Mouse (Mus musculus) liver, embryonic 14.5 days (tissue): Measurements from ENCODE around the gene Rybp. TPM values are rescaled to one million over a fixed set of nuclear protein-coding genes. Genes with fewer than 3 reads are reported as not detected.

Experiments
- ATAC-seq: fragments of 200-750 bp; cut with Nextera tagmentation; 2 replicates; pipeline ENCODE4 v1.8.0; 2017; ENCODE audit warnings: moderate number of reproducible peaks, mild to moderate bottlenecking, moderate library complexity; ENCODE audit not compliant: insufficient read depth
- DNase-seq, 3 experiments: peaks; one replicate each; pipeline ENCODE4 v3.0.0-alpha.2; 2012 to 2013; ENCODE audit warnings: low read depth in 3 of 3, low spot score in 3 of 3
- H3K27ac ChIP-seq: fragments of 300-500 bp; sonication (generic); 2 replicates; pipeline ENCODE4 v1.5.1; 2014; ENCODE audit warnings: moderate library complexity, mild to moderate bottlenecking, control low read depth, inconsistent platforms
- H3K27me3 ChIP-seq: fragments of 300-500 bp; sonication (generic); 2 replicates; pipeline ENCODE4 v1.6.1; 2014; ENCODE audit warnings: mild to moderate bottlenecking, low read length, moderate library complexity; ENCODE audit not compliant: control insufficient read depth, insufficient read depth
- H3K36me3 ChIP-seq: fragments of 300-500 bp; sonication (generic); replicated peaks from 2 replicates; pipeline ENCODE4 v1.6.1; 2014; ENCODE audit warnings: low read depth; ENCODE audit not compliant: control insufficient read depth, insufficient read depth
- H3K4me1 ChIP-seq, 2 experiments: fragments of 200-500 bp in 1 of 2; fragments of 300-500 bp in 1 of 2; sonication (generic) in 1 of 2; replicated peaks; 2 replicates each; pipeline ENCODE4 v1.6.1; 2012 to 2014; ENCODE audit warnings: antibody characterized with exemption in 1 of 2, inconsistent platforms in 1 of 2, low read length in 1 of 2; ENCODE audit not compliant: control insufficient read depth in 2 of 2, insufficient read depth in 2 of 2
- H3K4me2 ChIP-seq: fragments of 300-500 bp; sonication (generic); 2 replicates; pipeline ENCODE4 v1.6.1; 2014; ENCODE audit warnings: low read depth, mild to moderate bottlenecking, control low read depth, moderate library complexity
- H3K4me3 ChIP-seq, 2 experiments: fragments of 200-500 bp in 1 of 2; fragments of 300-500 bp in 1 of 2; sonication (generic) in 1 of 2; 2 replicates each; pipeline ENCODE4 v1.5.1; 2012 to 2014; ENCODE audit warnings: low read depth in 2 of 2, low read length in 2 of 2, mild to moderate bottlenecking in 2 of 2, control low read depth in 1 of 2, inconsistent platforms in 1 of 2, moderate library complexity in 1 of 2; ENCODE audit not compliant: insufficient read depth in 1 of 2
- H3K9ac ChIP-seq: fragments of 300-500 bp; sonication (generic); replicated peaks from 2 replicates; pipeline ENCODE4 v1.6.1; 2014; ENCODE audit warnings: mild to moderate bottlenecking, control low read depth, moderate library complexity
- H3K9me3 ChIP-seq: fragments of 300-500 bp; sonication (generic); 2 replicates; pipeline ENCODE4 v1.6.1; 2016; ENCODE audit warnings: low read length, mixed read lengths; ENCODE audit not compliant: control insufficient read depth
- CTCF ChIP-seq: IDR thresholded peaks from 2 replicates; pipeline ENCODE4 v1.5.1; 2016; ENCODE audit warnings: antibody characterized with exemption, low read depth, control low read depth
- EP300 ChIP-seq: IDR thresholded peaks from 2 replicates; pipeline ENCODE4 v1.6.1; 2016; ENCODE audit warnings: antibody characterized with exemption, low read depth
- WGBS: fragments of 180-500 bp; shearing (Covaris S2); extraction: QIAGEN DNeasy Blood & Tissue Kit; methylation state at CpG from one replicate; pipeline ENCODE4 v1.1.7; 2014; ENCODE audit not compliant: insufficient replicate concordance; 5-methylcytosine and 5-hydroxymethylcytosine counted together
- polyA plus RNA-seq, 2 experiments: library from polyadenylated mRNA; depleted of rRNA in 1 of 2; stranded (reverse) in 1 of 2; unstranded in 1 of 2; fragments of >200 nt; fragmentation: Nextera tagmentation in 1 of 2; extraction: Ambion mirVana in 1 of 2; gene quantifications; 2 replicates each; pipeline versions ENCODE4 v1.2.1 to v1.2.3; 2012 to 2014

The Rybp gene
- polyA plus RNA-seq, 2 experiments, result 3.2 to 10.7 TPM

DNA sequence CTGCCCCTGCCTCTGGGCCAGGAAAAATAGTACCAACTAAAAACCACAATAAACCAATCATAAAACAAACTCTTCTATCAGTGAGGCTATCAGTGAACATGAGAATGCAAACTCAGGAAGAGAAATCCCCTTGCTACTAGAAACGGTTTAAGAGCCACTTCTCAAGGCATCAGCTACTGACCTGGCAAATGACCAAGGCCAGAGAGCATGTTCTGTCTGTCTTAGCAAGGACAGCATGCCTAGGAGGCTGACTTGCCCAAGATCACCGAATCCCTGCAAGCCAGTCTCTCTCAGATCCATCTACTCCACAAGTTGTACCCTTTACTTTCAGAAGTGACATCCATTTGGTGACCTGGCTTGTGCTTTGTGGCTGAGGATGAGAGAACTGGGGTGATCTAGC lies 61.1 kb downstream of the Rybp start:
- Histone ChIP-seq H3K4me3 (no peak overlapping the region), H3K27ac (no peak overlapping the region), H3K36me3 (no peaks in the 10 kb centered on the region), H3K9me3 (no peaks in the 10 kb centered on the region), H3K4me1 (no peaks in the 10 kb centered on the region), H3K9ac (no peak overlapping the region), H3K27me3 (no peaks in the 10 kb centered on the region), H3K4me2 (no peak overlapping the region)
- TF ChIP-seq EP300 (no peak), CTCF (no peak)
- 59% methylated on average over 2 of the region's 2 CpGs for WGBS
- DNase-seq (no peak), ATAC-seq (no peak)

DNA sequence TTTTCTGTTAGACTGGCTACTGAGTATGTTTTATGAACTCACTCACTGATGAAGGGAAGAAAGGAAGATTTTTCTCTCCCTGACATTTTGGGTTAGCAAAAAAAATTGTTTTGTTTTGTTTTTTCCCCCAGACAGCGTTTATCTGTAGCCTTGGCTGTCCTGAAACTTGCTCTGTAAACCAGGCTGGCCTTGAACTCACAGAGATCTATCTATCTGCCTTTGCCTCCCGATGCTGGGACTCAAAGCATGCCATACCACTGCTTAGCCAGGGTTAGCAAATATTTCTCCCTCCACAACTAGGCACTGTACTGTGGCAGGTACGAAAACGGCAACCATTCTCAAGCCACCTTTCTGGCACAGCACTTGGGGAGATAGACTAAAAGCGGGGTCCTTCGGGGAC lies 63.4 kb downstream of the Rybp start:
- ATAC-seq, result no peak

DNA sequence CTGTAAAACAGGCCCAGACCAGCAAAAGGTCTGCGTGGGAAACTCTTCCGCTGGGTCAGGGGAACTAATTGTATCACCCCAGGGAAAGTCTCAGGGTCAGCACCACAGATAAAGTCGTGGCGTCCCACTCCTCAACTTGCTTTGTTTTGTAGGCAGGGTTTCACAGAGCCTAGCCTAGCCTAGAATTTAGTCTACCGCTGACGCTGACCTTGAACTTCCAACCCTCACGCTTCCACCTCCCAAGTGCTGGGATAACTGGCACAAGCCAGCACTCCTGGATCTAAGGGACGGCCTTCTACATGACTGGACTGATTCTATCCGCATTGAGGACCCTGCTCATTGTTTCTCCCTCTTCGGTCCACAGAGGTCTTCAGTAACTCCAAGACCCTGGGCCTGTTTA lies 63.9 kb downstream of the Rybp start:
- 74% methylated on average over 10 of the region's 10 CpGs for WGBS
- no peaks in the 10 kb centered on the region for H3K9me3 ChIP-seq
- no peaks in the 10 kb centered on the region for H3K36me3 ChIP-seq
- no peak overlapping the region for H3K9ac ChIP-seq
- no peak overlapping the region for H3K4me3 ChIP-seq
- no peaks in the 10 kb centered on the region for H3K4me1 ChIP-seq
- DNase-seq, result no peak
- ATAC-seq, result no peak
- no peaks in the 10 kb centered on the region for H3K27me3 ChIP-seq
- H3K4me2 ChIP-seq, result no peak overlapping the region
- H3K27ac ChIP-seq, result no peak overlapping the region
- TF ChIP-seq EP300 (no peak), CTCF (no peak)

More for the DNA sequence above, 63.4 kb downstream of the Rybp start:
- Histone ChIP-seq H3K9me3 (no peaks in the 10 kb centered on the region), H3K27ac (no peak overlapping the region), H3K4me1 (no peaks in the 10 kb centered on the region), H3K4me2 (no peak overlapping the region), H3K27me3 (no peaks in the 10 kb centered on the region), H3K9ac (no peak overlapping the region), H3K4me3 (no peak overlapping the region), H3K36me3 (no peaks in the 10 kb centered on the region)
- WGBS, result 79% methylated on average over 6 of the region's 6 CpGs
- DNase-seq, result no peak
- TF ChIP-seq CTCF (no peak), EP300 (no peak)

DNA sequence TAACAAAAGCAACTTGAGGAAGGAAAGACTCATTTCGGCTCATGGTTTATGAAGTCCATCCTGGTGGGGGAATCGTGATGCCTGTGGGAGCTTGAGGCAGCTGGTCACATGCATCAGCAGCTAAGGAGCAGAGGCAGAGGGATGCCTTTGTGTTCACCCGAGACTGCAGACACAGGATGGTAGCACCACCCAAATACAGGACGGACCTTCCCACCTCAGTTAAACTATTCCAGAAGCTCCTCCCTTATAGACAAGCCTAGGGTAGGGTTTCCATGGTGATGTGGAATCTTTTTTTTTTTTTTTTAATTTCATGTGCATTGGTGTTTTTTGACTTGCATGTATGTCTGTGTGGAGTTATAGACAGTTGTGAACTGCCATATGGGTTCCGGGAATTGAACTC lies 64.4 kb downstream of the Rybp start:
- H3K27ac ChIP-seq, result no peak overlapping the region
- no peaks in the 10 kb centered on the region for H3K27me3 ChIP-seq
- no peaks in the 10 kb centered on the region for H3K9me3 ChIP-seq
- ATAC-seq (no peak), DNase-seq (no peak)
- H3K36me3 ChIP-seq, result no peaks in the 10 kb centered on the region
- H3K4me1 ChIP-seq, result no peaks in the 10 kb centered on the region
- H3K9ac ChIP-seq, result no peak overlapping the region
- no peak for TF ChIP-seq EP300
- no peak for TF ChIP-seq CTCF
- no peak overlapping the region for H3K4me2 ChIP-seq
- 69% methylated on average over 5 of the region's 5 CpGs for WGBS
- H3K4me3 ChIP-seq, result no peak overlapping the region

DNA sequence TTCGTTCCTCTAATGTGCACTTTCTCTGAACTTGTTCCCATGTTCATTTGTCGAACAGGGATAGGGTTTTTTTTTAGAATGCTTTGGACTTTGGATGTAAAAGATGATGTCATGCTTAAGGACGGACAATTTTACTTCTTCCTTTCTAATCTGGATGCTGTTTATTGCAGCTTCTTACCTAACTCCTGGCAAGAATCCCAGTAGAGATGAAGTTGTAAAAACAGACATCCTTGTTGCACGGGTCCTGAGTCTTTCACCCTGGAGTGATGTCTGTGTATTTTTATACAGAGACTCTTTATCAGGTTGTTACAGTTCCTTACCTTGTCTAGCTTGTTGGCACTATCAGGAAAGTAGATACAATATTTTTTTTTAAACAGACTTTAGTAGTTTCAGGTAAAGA lies 65.5 kb downstream of the Rybp start:
- H3K4me3 ChIP-seq, result no peak overlapping the region
- no peak overlapping the region for H3K27ac ChIP-seq
- no peak overlapping the region for H3K4me2 ChIP-seq
- no peak for TF ChIP-seq CTCF
- TF ChIP-seq EP300, result no peak
- DNase-seq (no peak), ATAC-seq (no peak)
- no peaks in the 10 kb centered on the region for H3K9me3 ChIP-seq
- H3K27me3 ChIP-seq, result no peaks in the 10 kb centered on the region
- H3K9ac ChIP-seq, result no peak overlapping the region
- H3K36me3 ChIP-seq, result no peaks in the 10 kb centered on the region
- WGBS, result 57% methylated on average over 4 of the region's 4 CpGs
- H3K4me1 ChIP-seq, result no peaks in the 10 kb centered on the region
